Comparison of ENCODE assay signal across 15 mouse cellular contexts in genomic region chr1:79746056-79746455, GRCm38 (mm10). TPM values are rescaled to one million over a fixed set of nuclear protein-coding genes. Genes with fewer than 3 reads are reported as not detected.
DNase-seq lines count a peak whose midpoint lies in the region; ATAC-seq and TF ChIP-seq lines count a peak whose summit lies in the region.
"Had no signal": no experiment of that assay in that cellular context is flagged by ENCODE, and none has a peak within 500 bp of the region (broad histone marks: within the 10 kb centered on the region; RNA-seq: fewer than 3 reads in every experiment).

No protein-coding gene starts in this region.

- no peak overlapping the region for H3K9ac ChIP-seq in lung, embryonic 14.5 days
- H3K9ac ChIP-seq: forebrain, embryonic 13.5 days; hindbrain, embryonic 14.5 days; liver, embryonic 14.5 days had no signal

- H3K36me3 ChIP-seq in lung, embryonic 14.5 days (ENCODE audit: insufficient read depth): no peaks in the 10 kb centered on the region

- H3K27ac ChIP-seq in lung, embryonic 14.5 days (ENCODE audit: low read depth): no peak overlapping the region
- H3K27ac ChIP-seq: forebrain, embryonic 13.5 days; hindbrain, embryonic 14.5 days; liver, embryonic 14.5 days had no signal

- peak; percentile 42 for DNase-seq in urinary bladder, postnatal 14 days (ENCODE audit: low spot score)
- DNase-seq in urinary bladder, postnatal 10 days (ENCODE audit: low spot score): no peak
- peak; percentile 81 for DNase-seq in heart, adult 8-10 months (ENCODE audit: low spot score)
- peak; percentile 50 for DNase-seq in lung, embryonic 14.5 days
- no peak for DNase-seq in embryo, embryonic 10 days (ENCODE audit: low spot score)
- no peak for DNase-seq in MN1 (ENCODE audit: low spot score)
- DNase-seq in natural killer cell, adult 2 months (ENCODE audit: low spot score in 2 of 2): no peak
- DNase-seq: cerebellum, postnatal 14 days; kidney, postnatal 4 days; right cerebral cortex, adult 18-20 months had no signal

- 51% methylated on average over 4 of the region's 4 CpGs for WGBS in lung, embryonic 14.5 days

- H3K4me1 ChIP-seq in lung, embryonic 14.5 days (ENCODE audit: insufficient read depth): no peaks in the 10 kb centered on the region
- H3K4me1 ChIP-seq: forebrain, embryonic 13.5 days had no signal

- no peaks in the 10 kb centered on the region for H3K27me3 ChIP-seq in lung, embryonic 14.5 days (ENCODE audit: insufficient read depth, low read length)
- H3K27me3 ChIP-seq: forebrain, embryonic 13.5 days had no signal

- H3K4me3 ChIP-seq in lung, embryonic 14.5 days (ENCODE audit: low read depth, low read length): no peak overlapping the region
- H3K4me3 ChIP-seq: forebrain, embryonic 13.5 days; myocyte had no signal

- peak; percentile 84 for ATAC-seq in lung, embryonic 14.5 days (ENCODE audit: insufficient read depth)
- ATAC-seq: activated CD4-positive, CD25-positive, alpha-beta regulatory T cell, adult 4 months; forebrain, embryonic 13.5 days had no signal

- H3K9me3 ChIP-seq in lung, embryonic 14.5 days (ENCODE audit: low read depth, low read length): no peaks in the 10 kb centered on the region

- H3K4me2 ChIP-seq in lung, embryonic 14.5 days: no peak overlapping the region
- H3K4me2 ChIP-seq: forebrain, embryonic 13.5 days; hindbrain, embryonic 14.5 days had no signal

- no peak for TF ChIP-seq CTCF in lung, embryonic 14.5 days (IDR thresholded peaks at IDR 0.05; ENCODE audit: low read depth)

RNA-seq across cellular contexts. Expression of gene Mrpl44, which starts 29.8 kb away (rescaled TPM):
- total RNA-seq in heart, adult 8-10 months (2022): 10 to 100 TPM; 69.6 to 73.3 (median 72.1) TPM
- polyA plus RNA-seq in lung, embryonic 14.5 days (2014; fragmentation: Nextera tagmentation; extraction: Ambion mirVana): 50.4 and 52.8 TPM in 2 replicates

RNA-seq across cellular contexts. Expression of gene Wdfy1, which starts 29.9 kb away (rescaled TPM):
- 10 to 100 TPM; 14.7 to 17.5 (median 16.2) TPM for total RNA-seq in heart, adult 8-10 months (2022)
- polyA plus RNA-seq in lung, embryonic 14.5 days (2014; fragmentation: Nextera tagmentation; extraction: Ambion mirVana): 39.9 and 40.2 TPM in 2 replicates

Comparison
In these comparisons a context has a peak if more than half of its experiments do, and no peak if none do; other contexts are left out.
1. DNase-seq: peak in urinary bladder, postnatal 14 days (single experiment), heart, adult 8-10 months (single experiment) and lung, embryonic 14.5 days (single experiment); none in urinary bladder, postnatal 10 days (single experiment), embryo, embryonic 10 days (single experiment), MN1 (single experiment) and natural killer cell, adult 2 months (0 of 2).